Mouse (Mus musculus) testis, adult 2 months (tissue): ENCODE data around the gene Stpg3.

Experiments used
- CTCF ChIP-seq: fragments of 200-500 bp; IDR thresholded peaks from 2 replicates; pipeline ENCODE4 v1.5.1; 2012; ENCODE audit warnings: low read depth, mild to moderate bottlenecking, inconsistent platforms, low read length, moderate library complexity; ENCODE audit not compliant: control insufficient read depth, insufficient read depth, insufficient replicate concordance
- POLR2A ChIP-seq: fragments of 200-500 bp; IDR thresholded peaks from 2 replicates; pipeline ENCODE4 v1.6.1; 2012; ENCODE audit warnings: low read depth, mild to moderate bottlenecking, inconsistent platforms, low read length, moderate library complexity; ENCODE audit not compliant: control insufficient read depth

GRCm38 (mm10) chr2:25178285-25178972 lies 36.0 kb downstream of the Stpg3 start:
- TF ChIP-seq POLR2A (no peak), CTCF (no peak)
